Mouse (Mus musculus): ENCODE data around the gene Egln2. TPM values are rescaled to one million over a fixed set of nuclear protein-coding genes. Genes with fewer than 3 reads are reported as not detected.

The Egln2 gene
- polyA plus RNA-seq, 1 experiment: 68.8 TPM

DNA sequence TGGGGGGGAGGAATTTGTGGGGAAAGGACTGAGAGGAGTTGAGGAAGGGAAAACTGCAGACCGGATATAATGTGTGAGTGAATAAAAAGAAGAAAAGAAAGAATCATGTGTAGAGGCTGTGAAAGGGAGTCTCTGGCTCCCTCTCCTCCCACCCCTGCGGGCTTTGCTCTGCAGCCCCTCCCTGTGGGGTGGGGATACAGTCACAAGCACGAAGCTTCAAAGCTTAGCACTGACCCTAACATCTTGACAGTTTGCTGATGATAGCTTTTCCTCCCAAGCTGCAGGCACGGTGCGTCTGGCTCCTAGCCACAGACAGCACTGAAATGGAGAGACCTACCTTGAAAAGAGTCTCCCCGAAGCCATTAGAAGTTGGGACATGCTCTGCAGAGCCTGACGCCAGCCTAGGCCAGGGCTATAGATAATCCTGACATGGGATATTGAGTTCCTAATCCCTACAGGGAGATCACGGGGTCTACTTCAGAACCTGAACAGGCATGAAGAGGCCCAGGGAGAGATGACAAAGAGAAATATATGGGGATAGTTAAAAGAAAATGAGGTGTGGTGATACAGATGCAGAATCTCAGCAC is 30.1 kb downstream of the Egln2 start:
- H3K27me3 ChIP-seq (ENCODE audit: control insufficient read depth, insufficient read depth, insufficient read length): peaks cover 13% of the 10 kb centered on the region
- no peaks in the 10 kb centered on the region for H3K79me3 ChIP-seq (ENCODE audit: low read depth)
- no peak overlapping the region for H3K4me3 ChIP-seq (ENCODE audit: insufficient read depth, poor library complexity, severe bottlenecking)
- no peaks in the 10 kb centered on the region for H3K36me3 ChIP-seq (ENCODE audit: control insufficient read depth, insufficient read depth)
- no peak overlapping the region for H3ac ChIP-seq (ENCODE audit: control insufficient read depth, insufficient read length, low read depth)
- TF ChIP-seq USF1 (IDR thresholded peaks at IDR 0.05; ENCODE audit: low read depth) (no peak), FOSL1 (IDR thresholded peaks at IDR 0.05; ENCODE audit: insufficient read depth, low read length, poor library complexity, severe bottlenecking) (no peak)
- H3K79me2 ChIP-seq (ENCODE audit: control insufficient read depth, insufficient read depth): no peaks in the 10 kb centered on the region

DNA sequence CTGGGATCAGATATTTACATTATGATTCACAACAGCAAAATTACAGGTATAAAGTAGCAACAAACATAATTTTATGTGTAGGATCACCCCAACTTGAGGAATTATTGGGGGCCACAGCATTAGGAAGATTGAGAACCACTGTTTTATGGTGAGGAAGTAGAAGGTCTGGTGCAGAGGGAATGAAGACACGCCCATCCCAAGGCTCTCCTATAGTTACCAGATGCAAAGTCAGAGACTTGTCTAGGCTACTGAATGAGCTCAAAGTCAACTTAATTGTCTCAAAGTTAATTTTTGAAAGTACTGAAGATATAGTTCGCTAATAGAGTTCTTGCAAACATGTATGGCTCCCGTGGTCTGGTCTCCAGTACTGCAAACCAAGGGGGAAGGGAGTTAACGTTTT is 32.8 kb downstream of the Egln2 start:
- H3ac ChIP-seq (ENCODE audit: control insufficient read depth, insufficient read length, low read depth): no peak overlapping the region
- no peak for TF ChIP-seq FOSL1 (IDR thresholded peaks at IDR 0.05; ENCODE audit: insufficient read depth, low read length, poor library complexity, severe bottlenecking)
- TF ChIP-seq CEBPB (IDR thresholded peaks at IDR 0.05; ENCODE audit: low read depth): no peak
- TF ChIP-seq CTCF (IDR thresholded peaks at IDR 0.05; ENCODE audit: control insufficient read depth, insufficient read depth, insufficient read length): no peak
- no peak for TF ChIP-seq MYOG (IDR thresholded peaks at IDR 0.05; ENCODE audit: control insufficient read depth, extremely low read depth, insufficient read length)
- TF ChIP-seq MYOD1 (IDR thresholded peaks at IDR 0.05; ENCODE audit: control insufficient read depth, insufficient read length, low read depth): no peak
- no peak for TF ChIP-seq USF1 (IDR thresholded peaks at IDR 0.05; ENCODE audit: low read depth)
- peaks cover 13% of the 10 kb centered on the region for H3K27me3 ChIP-seq (ENCODE audit: control insufficient read depth, insufficient read depth, insufficient read length)
- H3K79me2 ChIP-seq (ENCODE audit: control insufficient read depth, insufficient read depth): no peaks in the 10 kb centered on the region
- no peaks in the 10 kb centered on the region for H3K79me3 ChIP-seq (ENCODE audit: low read depth)
- no peak overlapping the region for H3K4me3 ChIP-seq (ENCODE audit: insufficient read depth, poor library complexity, severe bottlenecking)
- no peaks in the 10 kb centered on the region for H3K36me3 ChIP-seq (ENCODE audit: control insufficient read depth, insufficient read depth)

DNA sequence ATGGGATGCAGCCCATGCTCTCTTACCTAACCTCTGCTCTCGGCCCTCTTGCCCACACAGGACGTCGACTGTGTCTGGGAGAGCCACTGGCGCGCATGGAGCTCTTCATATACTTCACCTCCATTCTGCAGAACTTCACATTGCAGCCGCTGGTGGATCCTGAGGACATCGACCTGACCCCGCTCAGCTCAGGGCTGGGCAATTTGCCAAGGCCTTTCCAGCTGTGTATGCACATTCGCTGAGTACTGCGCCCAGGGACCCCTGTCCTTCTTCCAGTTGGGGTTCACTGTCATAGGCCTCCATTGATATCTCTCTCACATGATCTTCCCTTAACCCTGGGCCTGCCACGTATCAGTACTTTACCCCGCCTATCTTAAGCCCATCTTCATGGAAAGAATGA is 33.4 kb downstream of the Egln2 start:
- H3K79me2 ChIP-seq (ENCODE audit: control insufficient read depth, insufficient read depth): no peaks in the 10 kb centered on the region
- no peak for TF ChIP-seq MYOG (IDR thresholded peaks at IDR 0.05; ENCODE audit: control insufficient read depth, extremely low read depth, insufficient read length)
- no peak for TF ChIP-seq USF1 (IDR thresholded peaks at IDR 0.05; ENCODE audit: low read depth)
- no peak for TF ChIP-seq MAX (IDR thresholded peaks at IDR 0.05)
- no peak for TF ChIP-seq FOSL1 (IDR thresholded peaks at IDR 0.05; ENCODE audit: insufficient read depth, low read length, poor library complexity, severe bottlenecking)
- no peak for TF ChIP-seq CEBPB (IDR thresholded peaks at IDR 0.05; ENCODE audit: low read depth)
- no peak for TF ChIP-seq CTCF (IDR thresholded peaks at IDR 0.05; ENCODE audit: control insufficient read depth, insufficient read depth, insufficient read length)
- no peak for TF ChIP-seq MYOD1 (IDR thresholded peaks at IDR 0.05; ENCODE audit: control insufficient read depth, insufficient read length, low read depth)
- H3K4me3 ChIP-seq (ENCODE audit: insufficient read depth, poor library complexity, severe bottlenecking): no peak overlapping the region
- no peaks in the 10 kb centered on the region for H3K36me3 ChIP-seq (ENCODE audit: control insufficient read depth, insufficient read depth)
- no peaks in the 10 kb centered on the region for H3K79me3 ChIP-seq (ENCODE audit: low read depth)
- no peak overlapping the region for H3ac ChIP-seq (ENCODE audit: control insufficient read depth, insufficient read length, low read depth)
- H3K27me3 ChIP-seq (ENCODE audit: control insufficient read depth, insufficient read depth, insufficient read length): peaks cover 13% of the 10 kb centered on the region

DNA sequence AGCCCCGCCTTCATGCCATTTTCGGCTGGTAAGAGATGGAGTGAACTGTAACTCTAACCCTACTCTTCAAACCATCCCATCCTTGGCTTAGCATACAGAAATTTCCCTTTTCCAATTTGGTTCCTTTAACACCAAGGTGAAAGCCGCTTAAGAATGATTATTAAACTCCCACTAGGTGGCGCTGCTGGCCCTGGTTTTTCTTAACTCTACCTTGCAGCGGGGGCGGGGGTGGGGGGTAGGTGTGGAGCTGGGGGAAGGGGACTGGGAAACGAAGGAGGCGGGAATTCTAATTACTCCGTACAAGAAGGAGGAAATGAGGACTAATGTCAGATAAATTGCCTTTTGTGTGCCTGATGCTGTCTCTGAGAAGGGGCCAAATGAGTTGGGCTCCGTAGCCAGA is 34.0 kb downstream of the Egln2 start:
- Histone ChIP-seq H3K36me3 (ENCODE audit: control insufficient read depth, insufficient read depth) (no peaks in the 10 kb centered on the region), H3K79me3 (ENCODE audit: low read depth) (no peaks in the 10 kb centered on the region), H3K4me3 (ENCODE audit: insufficient read depth, poor library complexity, severe bottlenecking) (no peak overlapping the region), H3K27me3 (ENCODE audit: control insufficient read depth, insufficient read depth, insufficient read length) (peaks cover 13% of the 10 kb centered on the region), H3ac (ENCODE audit: control insufficient read depth, insufficient read length, low read depth) (no peak overlapping the region), H3K79me2 (ENCODE audit: control insufficient read depth, insufficient read depth) (no peaks in the 10 kb centered on the region)
- TF ChIP-seq MAX (IDR thresholded peaks at IDR 0.05): no peak
- no peak for TF ChIP-seq MYOD1 (IDR thresholded peaks at IDR 0.05; ENCODE audit: control insufficient read depth, insufficient read length, low read depth)
- no peak for TF ChIP-seq MYOG (IDR thresholded peaks at IDR 0.05; ENCODE audit: control insufficient read depth, extremely low read depth, insufficient read length)
- no peak for TF ChIP-seq FOSL1 (IDR thresholded peaks at IDR 0.05; ENCODE audit: insufficient read depth, low read length, poor library complexity, severe bottlenecking)
- no peak for TF ChIP-seq USF1 (IDR thresholded peaks at IDR 0.05; ENCODE audit: low read depth)
- no peak for TF ChIP-seq CTCF (IDR thresholded peaks at IDR 0.05; ENCODE audit: control insufficient read depth, insufficient read depth, insufficient read length)
- no peak for TF ChIP-seq CEBPB (IDR thresholded peaks at IDR 0.05; ENCODE audit: low read depth)

DNA sequence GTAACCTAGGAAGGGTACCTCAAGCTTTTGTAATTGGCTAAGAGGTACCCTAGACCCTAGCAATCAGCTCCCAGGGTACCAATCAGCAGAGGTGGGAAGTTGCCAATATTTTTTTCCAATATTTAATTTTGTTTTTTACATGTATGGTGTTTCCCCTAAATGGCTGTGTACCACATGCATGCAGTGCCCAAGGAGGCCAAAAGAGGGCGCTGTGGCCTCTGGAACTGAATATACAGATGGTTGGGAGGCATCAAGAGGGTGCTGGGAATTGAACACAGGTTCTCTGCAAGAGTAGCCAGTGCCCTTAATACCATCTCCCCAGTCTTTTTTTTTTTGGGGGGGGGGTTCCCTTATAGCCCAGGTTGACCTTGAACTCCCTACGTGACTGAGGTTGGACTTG is 35.2 kb downstream of the Egln2 start:
- H3K36me3 ChIP-seq (ENCODE audit: control insufficient read depth, insufficient read depth): no peaks in the 10 kb centered on the region
- H3K4me3 ChIP-seq (ENCODE audit: insufficient read depth, poor library complexity, severe bottlenecking): no peak overlapping the region
- no peak overlapping the region for H3ac ChIP-seq (ENCODE audit: control insufficient read depth, insufficient read length, low read depth)
- no peaks in the 10 kb centered on the region for H3K79me2 ChIP-seq (ENCODE audit: control insufficient read depth, insufficient read depth)
- H3K27me3 ChIP-seq (ENCODE audit: control insufficient read depth, insufficient read depth, insufficient read length): peaks cover 8% of the 10 kb centered on the region
- H3K79me3 ChIP-seq (ENCODE audit: low read depth): no peaks in the 10 kb centered on the region
- no peak for TF ChIP-seq CEBPB (IDR thresholded peaks at IDR 0.05; ENCODE audit: low read depth)
- no peak for TF ChIP-seq MYOD1 (IDR thresholded peaks at IDR 0.05; ENCODE audit: control insufficient read depth, insufficient read length, low read depth)
- no peak for TF ChIP-seq USF1 (IDR thresholded peaks at IDR 0.05; ENCODE audit: low read depth)
- no peak for TF ChIP-seq MAX (IDR thresholded peaks at IDR 0.05)
- no peak for TF ChIP-seq CTCF (IDR thresholded peaks at IDR 0.05; ENCODE audit: control insufficient read depth, insufficient read depth, insufficient read length)
- no peak for TF ChIP-seq MYOG (IDR thresholded peaks at IDR 0.05; ENCODE audit: control insufficient read depth, extremely low read depth, insufficient read length)
- no peak for TF ChIP-seq FOSL1 (IDR thresholded peaks at IDR 0.05; ENCODE audit: insufficient read depth, low read length, poor library complexity, severe bottlenecking)
